Mouse (Mus musculus) lung, postnatal 0 days (tissue): Measurements from ENCODE around the gene Foxp4. TPM values are rescaled to one million over a fixed set of nuclear protein-coding genes. Genes with fewer than 3 reads are reported as not detected.

Experiments
- ATAC-seq: fragments of 200-750 bp; cut with Nextera tagmentation; 2 replicates; pipeline ENCODE4 v1.8.0; 2017; ENCODE audit warnings: moderate library complexity
- DNase-seq: peaks from one replicate; pipeline ENCODE4 v3.0.0-alpha.2; 2016; ENCODE audit warnings: low spot score
- H3K27ac ChIP-seq: fragments of 300-500 bp; sonication (generic); 2 replicates; pipeline ENCODE4 v1.5.1; 2014; ENCODE audit warnings: antibody characterized with exemption, mild to moderate bottlenecking, low read length, mixed read lengths
- H3K27me3 ChIP-seq: fragments of 300-500 bp; sonication (generic); replicated peaks from 2 replicates; pipeline ENCODE4 v1.6.1; 2014; ENCODE audit warnings: low read length, mixed read lengths; ENCODE audit not compliant: insufficient read depth
- H3K36me3 ChIP-seq: fragments of 300-500 bp; sonication (generic); 2 replicates; pipeline ENCODE4 v1.6.1; 2014; ENCODE audit warnings: low read length, mixed read lengths; ENCODE audit not compliant: insufficient read depth
- H3K4me1 ChIP-seq: fragments of 300-500 bp; sonication (generic); 2 replicates; pipeline ENCODE4 v1.6.1; 2014; ENCODE audit warnings: antibody characterized with exemption, low read depth, low read length, mixed read lengths; ENCODE audit not compliant: insufficient read depth
- H3K4me2 ChIP-seq: fragments of 300-500 bp; sonication (generic); replicated peaks from 2 replicates; pipeline ENCODE4 v1.6.1; 2014; ENCODE audit warnings: low read depth, mild to moderate bottlenecking, low read length, moderate library complexity, mixed read lengths
- H3K4me3 ChIP-seq: fragments of 300-500 bp; sonication (generic); 2 replicates; pipeline ENCODE4 v1.5.1; 2014; ENCODE audit warnings: low read depth, low read length
- H3K9ac ChIP-seq: fragments of 300-500 bp; sonication (generic); replicated peaks from 2 replicates; pipeline ENCODE4 v1.6.1; 2014; ENCODE audit warnings: low read depth, mild to moderate bottlenecking
- H3K9me3 ChIP-seq: fragments of 300-500 bp; sonication (generic); 2 replicates; pipeline ENCODE4 v1.6.1; 2016; ENCODE audit warnings: low read length, mixed read lengths
- CTCF ChIP-seq: IDR thresholded peaks from 2 replicates; pipeline ENCODE4 v1.5.1; 2016; ENCODE audit warnings: antibody characterized with exemption, mild to moderate bottlenecking
- EP300 ChIP-seq: IDR thresholded peaks from 2 replicates; pipeline ENCODE4 v1.6.1; 2016; ENCODE audit warnings: antibody characterized with exemption, mild to moderate bottlenecking, control low read depth
- WGBS: fragments of 180-500 bp; shearing (Covaris S2); extraction: QIAGEN DNeasy Blood & Tissue Kit; methylation state at CpG from one replicate; pipeline ENCODE4 v1.1.7; 2014; 5-methylcytosine and 5-hydroxymethylcytosine counted together
- polyA plus RNA-seq: library from polyadenylated mRNA; unstranded; fragments of >200 nt; fragmentation: Nextera tagmentation; extraction: Ambion mirVana; gene quantifications from 2 replicates; pipeline ENCODE4 v1.2.1, GENCODE M21; 2015

The Foxp4 gene
- polyA plus RNA-seq, 1 experiment from 2014 or later = 10.2 TPM

GRCm38 (mm10) chr17:47903846-47904680, 20.4 kb downstream of the Foxp4 start:
- TF ChIP-seq CTCF = no peak
- no peak for ATAC-seq
- H3K4me3 ChIP-seq = no peak overlapping the region
- no peaks in the 10 kb centered on the region; the same call in 1 of the 2 replicates for H3K4me1 ChIP-seq
- no peaks in the 10 kb centered on the region for H3K9me3 ChIP-seq
- no peak overlapping the region for H3K27ac ChIP-seq
- no peak overlapping the region for H3K4me2 ChIP-seq
- H3K27me3 ChIP-seq = no peaks in the 10 kb centered on the region
- WGBS = 50% methylated on average over 32 of the region's 35 CpGs
- no peaks in the 10 kb centered on the region for H3K36me3 ChIP-seq
- DNase-seq = no peak
- no peak overlapping the region for H3K9ac ChIP-seq

- Histone ChIP-seq H3K9ac (no peak overlapping the region), H3K9me3 (no peaks in the 10 kb centered on the region), H3K4me1 (peaks cover 14% of the 10 kb centered on the region; the same call in 1 of the 2 replicates), H3K4me3 (no peak overlapping the region), H3K27ac (no peak overlapping the region), H3K4me2 (no peak overlapping the region), H3K36me3 (no peaks in the 10 kb centered on the region), H3K27me3 (no peaks in the 10 kb centered on the region)
- ATAC-seq = no peak
- DNase-seq = peak; percentile 63
- 73% methylated on average over 3 of the region's 3 CpGs for WGBS
- TF ChIP-seq CTCF (peak; percentile 65), EP300 (no peak)
Observed at GRCm38 (mm10) chr17:47901782-47902181, 22.7 kb downstream of the Foxp4 start.

- WGBS = 51% methylated on average over 6 of the region's 6 CpGs
- Histone ChIP-seq H3K4me1 (peaks cover 14% of the 10 kb centered on the region; the same call in 1 of the 2 replicates), H3K9ac (no peak overlapping the region), H3K9me3 (no peaks in the 10 kb centered on the region), H3K27ac (no peak overlapping the region), H3K4me2 (no peak overlapping the region), H3K4me3 (no peak overlapping the region), H3K27me3 (no peaks in the 10 kb centered on the region), H3K36me3 (no peaks in the 10 kb centered on the region)
- ATAC-seq (no peak), DNase-seq (no peak)
- TF ChIP-seq CTCF (no peak), EP300 (no peak)
Observed at GRCm38 (mm10) chr17:47900716-47901115, 23.7 kb downstream of the Foxp4 start.

- H3K4me2 ChIP-seq = no peak overlapping the region
- no peaks in the 10 kb centered on the region for H3K9me3 ChIP-seq
- no peaks in the 10 kb centered on the region for H3K27me3 ChIP-seq
- no peaks in the 10 kb centered on the region for H3K36me3 ChIP-seq
- H3K4me3 ChIP-seq = no peak overlapping the region
- peak overlapping the region; percentile 20; the same call in 1 of the 2 replicates for H3K27ac ChIP-seq
- WGBS = 16% methylated on average over 4 of the region's 4 CpGs
- no peak overlapping the region for H3K9ac ChIP-seq
- H3K4me1 ChIP-seq = peaks cover 14% of the 10 kb centered on the region; the same call in 1 of the 2 replicates
- ATAC-seq (peak; percentile 92), DNase-seq (peak; percentile 91)
- TF ChIP-seq EP300 (no peak), CTCF (peak; percentile 15)
Observed at GRCm38 (mm10) chr17:47899156-47899555, 25.3 kb downstream of the Foxp4 start.

GRCm38 (mm10) chr17:47897956-47898752, 26.3 kb downstream of the Foxp4 start:
- peak; percentile 76 for ATAC-seq
- Histone ChIP-seq H3K4me1 (peaks cover 14% of the 10 kb centered on the region; the same call in 1 of the 2 replicates), H3K9ac (no peak overlapping the region), H3K27me3 (no peaks in the 10 kb centered on the region), H3K36me3 (0 out of 2 replicates have a peak, but pooled peaks cover 3% of the 10 kb centered on the region), H3K27ac (peak overlapping the region; percentile 14; the same call in 1 of the 2 replicates), H3K4me3 (no peak overlapping the region), H3K9me3 (no peaks in the 10 kb centered on the region), H3K4me2 (no peak overlapping the region)
- peak; percentile 87 for DNase-seq
- WGBS = 8% methylated on average over 9 of the region's 9 CpGs
- TF ChIP-seq CTCF (no peak), EP300 (no peak)

GRCm38 (mm10) chr17:47889727-47890126, 34.7 kb downstream of the Foxp4 start:
- peaks cover 6% of the 10 kb centered on the region; the same call in 1 of the 2 replicates for H3K4me1 ChIP-seq
- peak overlapping the region; percentile 55; the same call in 1 of the 2 replicates for H3K27ac ChIP-seq
- no peak for TF ChIP-seq EP300
- TF ChIP-seq CTCF = no peak
- H3K9ac ChIP-seq = no peak overlapping the region
- no peaks in the 10 kb centered on the region for H3K27me3 ChIP-seq
- 0 out of 2 replicates have a peak, but pooled peaks cover 3% of the 10 kb centered on the region for H3K36me3 ChIP-seq
- H3K9me3 ChIP-seq = no peaks in the 10 kb centered on the region
- peak; percentile 80 for DNase-seq
- 53% methylated on average over 7 of the region's 7 CpGs for WGBS
- peak; percentile 89 for ATAC-seq
- no peak overlapping the region for H3K4me2 ChIP-seq
- no peak overlapping the region for H3K4me3 ChIP-seq
